Mouse (Mus musculus) skeletal muscle tissue, adult 2 months (tissue): ENCODE measurements around the gene Wrap53.
A peak's percentile ranks its signal among the peaks of the same experiment; 100 is the strongest.
"Not testable (repeated sequence)": the region's sequence is repeated elsewhere in the genome, so short reads cannot be mapped to it uniquely, and the experiment has no call there.

Source experiments
- DNase-seq: peaks from one replicate; pipeline ENCODE4 v3.0.0-alpha.2; 2012; ENCODE audit warnings: low read depth, low spot score

The Wrap53 gene

GRCm38 (mm10) chr11:69580091-69580514, at the start of gene Wrap53, which contains the start of gene Trp53:
TSS of gene Wrap53 (minus strand) at chr11:69580255.
TSS of gene Trp53 (plus strand) at chr11:69580359.
- peak; percentile 94 for DNase-seq

GRCm38 (mm10) chr11:69629802-69630201, 49.7 kb upstream of the Wrap53 start:
- no peak for DNase-seq

- DNase-seq: no peak
These were observed 48.2 kb upstream of the Wrap53 start for GRCm38 (mm10) chr11:69628286-69628685.

GRCm38 (mm10) chr11:69624339-69624738, 44.3 kb upstream of the Wrap53 start:
- DNase-seq: not testable (repeated sequence)

GRCm38 (mm10) chr11:69623006-69623405, 43.0 kb upstream of the Wrap53 start:
- no peak for DNase-seq

DNA sequence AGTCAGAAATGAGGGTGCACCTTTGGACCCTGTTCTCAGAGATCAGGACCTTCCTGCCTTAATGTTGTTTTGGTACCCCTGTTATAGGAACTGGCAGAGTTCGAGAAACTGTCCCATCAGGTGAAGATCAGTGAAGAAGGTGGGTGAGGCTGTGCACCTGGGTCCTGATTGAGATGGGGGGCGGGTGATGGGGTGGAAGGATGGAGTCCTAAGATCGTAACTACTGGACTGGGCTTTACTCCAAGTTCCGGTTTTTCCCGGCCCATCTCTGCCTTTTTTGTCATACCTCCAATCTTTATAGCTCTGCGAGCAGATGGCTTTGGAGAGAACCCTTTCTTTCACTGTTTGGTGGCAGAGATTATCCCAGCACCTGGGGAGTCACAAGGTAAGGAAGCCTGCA, 42.4 kb upstream of the Wrap53 start:
- DNase-seq: no peak

DNA sequence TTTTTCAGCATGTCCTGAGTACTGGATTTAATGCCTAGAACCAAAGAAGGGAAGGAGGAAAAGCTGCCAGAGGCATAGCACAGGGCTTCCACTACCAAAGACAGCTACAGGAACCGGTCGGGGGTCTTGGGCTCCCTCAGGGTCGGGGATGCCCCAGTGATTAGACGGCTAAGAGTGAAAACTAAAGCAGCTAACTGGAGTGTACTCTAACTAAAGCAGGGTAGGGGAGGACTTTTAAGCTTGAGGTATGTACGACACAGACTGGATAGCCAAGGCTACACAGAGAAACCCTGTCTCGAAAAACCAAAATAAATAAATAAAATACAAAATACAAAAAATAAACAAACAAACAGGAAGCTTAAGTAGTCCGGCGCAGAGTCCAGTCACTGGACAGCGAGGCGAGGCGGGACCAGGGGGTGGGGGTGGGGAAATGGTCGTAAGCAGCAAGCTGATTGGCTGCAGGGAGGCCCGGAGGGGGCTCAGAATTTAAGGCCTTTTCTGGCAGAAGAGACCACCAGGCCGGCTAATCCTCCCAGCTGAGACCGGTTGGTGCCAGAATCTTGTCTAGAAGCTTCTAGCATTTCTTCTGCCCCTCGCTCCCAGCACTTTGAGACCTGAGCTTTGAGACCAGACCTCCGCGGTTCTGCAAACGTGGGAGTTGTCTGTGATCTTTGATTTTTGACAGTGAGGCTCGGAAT, 41.7 kb upstream of the Wrap53 start, which contains the start of gene Sat2:
Sat2 (plus strand) TSS at position 454 of the 698 bp plus-strand sequence.
- peak; percentile 72 for DNase-seq

DNA sequence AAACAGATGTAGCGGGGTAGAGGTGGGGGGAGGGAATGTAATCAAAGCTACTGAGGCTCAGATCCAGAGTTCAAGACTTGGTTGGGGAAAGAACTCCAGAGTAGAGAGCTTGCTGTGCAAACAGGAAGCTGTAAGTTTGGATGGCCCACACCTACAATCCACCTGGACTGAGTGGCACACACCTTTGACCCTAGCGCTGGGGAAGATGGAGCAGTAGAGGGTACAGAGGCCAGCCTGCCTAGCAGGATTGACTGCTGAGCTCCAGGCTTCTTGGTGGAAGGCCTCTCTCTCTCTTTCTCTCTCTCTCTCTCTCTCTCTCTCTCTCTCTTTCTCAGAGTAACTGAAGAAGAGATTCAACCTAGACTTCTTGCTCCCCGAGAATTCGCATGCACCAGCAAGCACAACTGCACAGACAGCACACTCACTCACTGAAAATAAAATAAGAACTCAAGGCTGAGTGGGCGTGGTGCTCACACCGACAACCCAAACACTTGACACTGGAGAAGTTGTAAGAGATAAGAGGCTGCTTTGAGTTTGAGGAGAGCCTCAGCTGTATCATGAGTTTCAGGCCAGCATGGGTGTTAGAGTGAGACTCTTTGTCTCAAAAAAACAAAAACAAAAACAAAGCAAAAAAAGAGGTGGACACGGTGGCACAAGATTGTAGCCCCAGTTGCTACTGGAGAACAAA, 40.5 kb upstream of the Wrap53 start:
- no peak for DNase-seq

DNA sequence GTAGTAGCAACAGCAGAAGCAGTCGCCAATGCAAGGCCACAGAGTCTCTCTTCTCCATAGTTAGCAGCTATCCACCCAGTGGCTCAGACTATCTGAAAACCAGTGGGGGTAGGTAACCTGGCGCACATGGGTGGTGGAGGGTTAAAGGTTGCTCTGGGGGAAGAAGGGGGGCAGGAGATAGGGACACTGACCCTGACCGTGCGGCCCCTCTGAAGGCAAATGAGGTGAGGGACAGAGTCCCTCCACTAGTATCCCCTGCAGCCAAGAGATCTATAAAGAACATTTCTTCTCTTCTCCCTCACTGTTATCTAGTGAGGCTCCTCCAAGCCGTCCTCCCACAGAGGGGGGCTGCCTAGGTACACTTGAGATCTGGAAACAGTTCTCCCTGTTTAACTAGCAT, 37.8 kb upstream of the Wrap53 start, which contains the start of gene Shbg:
Shbg (minus strand) TSS at position 101 of the 400 bp plus-strand sequence.
- no peak for DNase-seq

GRCm38 (mm10) chr11:69616781-69617180, 36.7 kb upstream of the Wrap53 start:
- DNase-seq: no peak

GRCm38 (mm10) chr11:69614257-69614588, 34.2 kb upstream of the Wrap53 start:
- DNase-seq: not testable (repeated sequence)

- no peak for DNase-seq
These were observed 33.6 kb upstream of the Wrap53 start for GRCm38 (mm10) chr11:69613553-69614256.

DNA sequence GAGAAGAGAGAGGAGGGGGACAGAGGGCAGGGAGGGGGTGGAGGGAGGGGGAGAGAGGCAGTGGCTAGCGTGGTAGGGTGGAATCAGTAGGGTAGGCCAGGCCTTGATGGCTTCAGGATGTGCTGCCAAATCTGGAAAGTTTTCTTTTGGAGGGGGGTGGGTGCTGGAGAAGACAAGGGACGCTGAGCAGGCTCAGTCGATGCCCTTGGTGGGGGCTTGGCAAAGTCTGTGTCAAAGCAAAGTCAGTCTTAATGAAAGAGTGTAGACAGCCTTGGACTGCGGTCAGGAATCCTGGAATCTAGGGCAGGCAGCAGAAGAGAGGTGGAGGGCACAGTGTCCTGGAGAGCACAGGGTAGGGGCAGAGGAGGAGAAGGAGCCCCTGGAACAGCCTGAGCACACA, 30.8 kb upstream of the Wrap53 start:
- no peak for DNase-seq

DNA sequence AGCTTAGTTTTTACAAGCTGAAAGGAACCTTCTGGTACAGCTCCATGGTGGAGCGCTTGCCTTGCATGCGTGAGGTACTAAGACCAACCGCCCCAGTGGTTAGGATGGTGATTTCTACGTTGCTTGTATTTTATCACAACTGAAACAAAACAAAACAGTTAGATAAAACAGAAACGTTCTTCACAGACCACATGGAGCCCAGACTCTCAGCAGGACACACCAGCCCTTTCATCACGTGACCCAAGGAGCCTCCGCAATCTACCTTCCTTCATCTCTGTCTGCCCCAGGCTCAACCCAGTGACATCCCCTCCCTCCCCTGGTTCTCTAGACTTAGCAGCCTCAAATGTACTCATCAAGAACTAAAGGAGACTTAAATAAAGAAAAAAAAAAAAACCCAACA, 29.4 kb upstream of the Wrap53 start:
- DNase-seq: no peak

DNA sequence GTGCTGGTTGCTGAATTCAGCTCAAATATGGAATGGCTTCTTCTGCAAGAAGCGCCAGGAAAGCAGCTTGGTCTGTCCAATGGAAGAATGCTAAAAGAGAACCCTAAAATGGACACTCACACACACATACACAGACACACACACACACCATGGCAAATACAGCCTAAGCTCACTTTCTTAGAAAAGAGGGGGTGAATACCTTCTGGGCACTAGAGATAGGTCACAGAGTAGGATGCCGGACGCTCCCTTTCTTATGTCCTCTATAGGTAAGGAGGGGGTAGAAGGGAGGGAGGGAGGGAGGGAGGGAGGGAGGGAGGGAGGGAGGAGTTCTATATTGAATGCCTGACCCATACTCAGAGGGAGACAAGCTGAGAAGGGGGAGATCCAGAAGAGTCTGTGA, 28.5 kb upstream of the Wrap53 start:
- no peak for DNase-seq

DNA sequence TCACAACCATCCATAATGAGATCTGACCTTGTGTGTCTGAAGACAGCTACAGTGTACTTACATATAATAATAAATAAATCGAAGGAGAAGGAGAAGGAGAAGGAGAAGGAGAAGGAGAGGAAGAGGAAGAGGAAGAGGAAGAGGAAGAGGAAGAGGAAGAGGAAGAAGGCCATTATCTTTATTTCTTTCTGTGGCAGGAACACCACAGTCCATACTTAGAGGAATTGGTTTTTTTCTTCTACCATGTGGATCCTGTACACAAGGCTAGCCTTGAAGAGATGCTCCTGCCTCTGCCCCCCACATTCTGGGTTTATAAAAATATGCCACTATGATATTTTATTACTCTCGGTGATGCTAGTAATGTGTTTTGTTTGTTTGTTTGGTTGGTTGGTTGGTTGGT, 26.8 kb upstream of the Wrap53 start:
- no peak for DNase-seq

DNA sequence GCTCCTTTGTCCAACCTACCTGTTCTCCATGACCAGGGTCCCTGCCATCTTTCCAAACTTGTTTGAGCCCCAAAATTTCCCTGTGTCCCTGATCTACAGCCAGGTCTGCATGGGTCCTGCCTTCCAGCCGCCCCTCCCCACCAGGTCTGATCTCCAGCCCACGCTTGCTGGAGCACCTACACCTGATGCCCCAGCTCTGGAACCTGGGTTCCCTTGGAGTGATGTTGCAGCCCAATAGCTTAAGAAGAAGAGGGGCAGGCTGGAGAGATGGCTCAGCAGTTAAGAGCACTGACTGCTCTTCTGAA, 26.4 kb upstream of the Wrap53 start:
- DNase-seq: no peak

DNA sequence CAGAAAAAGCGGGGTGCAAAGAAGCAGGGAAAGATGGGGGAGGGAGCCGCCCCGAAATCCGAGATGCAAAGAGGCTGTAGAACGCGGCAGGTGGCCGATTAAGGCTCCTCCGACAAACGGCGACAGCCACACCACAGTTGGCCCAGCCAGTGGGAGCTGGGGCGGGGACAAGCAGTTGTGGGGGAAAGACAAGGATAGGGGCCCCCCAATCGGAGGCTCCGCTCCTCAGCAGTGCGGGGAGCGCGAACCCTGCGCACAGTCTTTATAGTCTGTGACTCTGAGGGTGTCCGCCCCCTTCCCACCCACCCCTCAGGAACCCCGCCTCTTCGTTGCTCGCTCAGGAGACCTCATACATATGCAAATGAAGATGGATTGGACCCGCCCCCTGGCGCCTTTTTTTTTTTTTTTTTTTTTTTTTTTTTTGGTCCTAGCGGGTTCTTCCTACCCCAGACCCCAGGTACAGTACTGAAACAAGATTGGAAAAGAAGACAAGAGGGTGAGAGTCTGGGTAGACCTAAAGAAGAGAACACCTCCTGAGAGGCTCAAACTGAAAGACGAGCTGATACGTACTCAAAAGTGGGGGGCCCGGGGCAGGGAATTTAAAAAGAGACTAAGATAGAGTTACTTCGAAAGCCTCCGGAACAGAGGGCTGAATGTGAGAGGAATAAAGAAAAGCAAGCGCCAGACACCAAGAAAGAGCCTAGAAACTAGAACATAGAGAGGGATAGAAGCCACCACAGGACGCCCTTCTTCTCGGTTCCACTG, 25.9 kb upstream of the Wrap53 start, which contains the start of gene Atp1b2:
Atp1b2 (minus strand) TSS at position 217 of the 765 bp plus-strand sequence.
- peak; percentile 88 for DNase-seq

DNA sequence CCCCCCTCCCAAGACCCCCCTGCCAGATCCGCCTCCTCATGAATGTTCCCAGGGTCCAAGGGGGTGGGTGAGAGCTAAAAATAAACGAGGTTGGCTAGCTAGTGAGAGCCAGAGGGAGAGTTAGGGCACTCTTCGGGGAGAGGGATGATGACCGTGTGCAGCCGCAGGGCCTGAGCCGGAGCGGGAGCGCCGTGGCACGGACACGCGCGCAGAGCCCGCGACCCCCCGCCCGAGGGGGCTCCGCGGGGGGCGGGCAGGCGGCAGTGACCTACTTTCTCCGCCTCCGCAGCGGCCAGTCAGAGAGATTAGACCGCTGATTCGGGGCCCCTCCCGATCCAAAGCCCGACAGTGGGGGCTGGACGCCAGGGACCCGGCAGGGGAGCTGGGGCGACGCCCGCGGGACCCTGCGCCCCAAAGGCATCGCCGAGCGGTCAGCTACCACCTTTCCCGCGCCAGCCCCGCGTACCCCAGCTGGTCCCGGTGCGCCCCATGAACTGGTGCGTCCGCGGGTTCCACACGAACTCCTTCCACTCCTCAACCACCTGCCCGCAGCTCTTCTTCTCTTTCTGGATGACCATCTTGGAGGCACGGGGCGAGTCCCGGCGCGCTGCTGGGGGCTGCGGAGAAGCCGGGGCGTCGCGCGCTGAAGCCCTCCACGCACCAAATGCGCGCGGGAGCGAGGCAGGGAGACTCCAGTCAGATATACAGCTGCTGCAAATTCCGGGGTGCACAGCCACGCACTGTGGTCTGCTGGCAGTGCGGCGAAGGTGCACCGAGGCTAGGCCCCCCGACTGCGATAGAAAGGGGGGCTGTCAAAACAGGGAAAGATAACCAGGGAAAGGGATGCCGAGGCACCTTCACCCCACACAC, 25.0 kb upstream of the Wrap53 start:
- DNase-seq: no peak

GRCm38 (mm10) chr11:69604347-69604746, 24.3 kb upstream of the Wrap53 start:
- no peak for DNase-seq

DNA sequence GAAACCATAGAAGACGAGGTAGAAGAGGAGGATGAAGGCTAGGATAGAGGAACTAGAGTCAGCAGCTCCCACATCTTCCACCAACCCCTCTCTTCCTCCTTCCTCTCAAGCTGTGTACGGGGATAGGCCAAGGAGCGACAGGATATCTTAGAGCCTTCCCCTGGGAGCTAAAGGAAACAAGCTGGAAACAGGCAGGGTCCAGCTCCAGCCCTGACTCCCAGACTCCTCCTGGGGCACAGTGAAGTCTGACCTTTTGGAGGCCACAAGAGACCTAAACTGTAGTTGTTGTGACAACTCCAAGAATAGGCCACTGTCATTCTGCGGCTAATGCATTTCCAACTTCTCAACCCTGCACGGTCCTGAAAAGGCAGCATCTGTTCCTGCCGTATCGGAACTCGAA, 23.5 kb upstream of the Wrap53 start:
- DNase-seq: no peak
